Mouse (Mus musculus) bone marrow, adult 2 months (tissue): Measurements from ENCODE around the gene Ascc2.

ENCODE experiments used
- CTCF ChIP-seq: fragments of 200-500 bp; IDR thresholded peaks from 2 replicates; pipeline ENCODE4 v1.5.1; 2011; ENCODE audit warnings: low read length, control low read depth; ENCODE audit not compliant: control insufficient read depth, insufficient read depth
- POLR2A ChIP-seq: fragments of 200-500 bp; IDR thresholded peaks from 2 replicates; pipeline ENCODE4 v1.6.1; 2011; ENCODE audit warnings: low read depth, mild to moderate bottlenecking, control low read depth, low read length, borderline replicate concordance; ENCODE audit not compliant: control insufficient read depth

DNA sequence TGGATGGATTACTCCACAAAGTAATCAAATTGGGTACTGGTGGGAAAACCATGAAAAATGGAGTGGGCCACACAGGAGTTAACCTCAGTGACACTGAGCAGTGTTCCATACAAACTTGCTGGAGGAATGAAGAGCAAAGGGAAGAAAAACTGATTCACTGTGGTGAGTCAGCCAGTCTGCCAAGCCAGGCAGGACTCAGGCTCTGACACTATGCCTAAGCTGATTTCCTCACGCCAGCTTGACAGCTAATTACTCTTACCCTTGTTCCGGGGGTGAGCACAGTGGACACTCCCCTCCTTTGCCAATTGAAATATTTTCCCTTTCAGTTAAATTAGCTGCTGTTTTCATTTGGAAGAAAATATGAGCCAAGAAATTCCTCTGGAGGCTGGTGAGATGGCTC, 4.1 kb upstream of the Ascc2 start:
- TF ChIP-seq POLR2A, result no peak
- TF ChIP-seq CTCF, result no peak
